Comparison of ENCODE assay signal across 8 mouse cellular contexts in genomic region chr7:127195544-127196295, GRCm38 (mm10). TPM values are rescaled to one million over a fixed set of nuclear protein-coding genes. Genes with fewer than 3 reads are reported as not detected.
DNase-seq lines count a peak whose midpoint lies in the region; ATAC-seq and TF ChIP-seq lines count a peak whose summit lies in the region.

Gene Cd2bp2 (minus strand): TSS chr7:127196050.

- peak within 1 kb of the TSS; percentile 80 for H3K9ac ChIP-seq in embryonic facial prominence, embryonic 13.5 days
- H3K9ac ChIP-seq in limb, embryonic 12.5 days (replicated peaks): peak within 1 kb of the TSS; percentile 69
- peak within 1 kb of the TSS; percentile 69 for H3K9ac ChIP-seq in midbrain, embryonic 15.5 days

- no peaks in the 10 kb centered on the region for H3K27me3 ChIP-seq in embryonic facial prominence, embryonic 13.5 days
- no peaks in the 10 kb centered on the region for H3K27me3 ChIP-seq in kidney, adult 2 months (replicated peaks; ENCODE audit: control insufficient read depth, insufficient read depth, low read length)
- no peaks in the 10 kb centered on the region for H3K27me3 ChIP-seq in limb, embryonic 12.5 days
- H3K27me3 ChIP-seq in midbrain, embryonic 15.5 days (replicated peaks): no peaks in the 10 kb centered on the region
- H3K27me3 ChIP-seq in spleen, adult 2 months (ENCODE audit: control insufficient read depth, insufficient read depth, low read length): no peaks in the 10 kb centered on the region

- peak within 1 kb of the TSS; percentile 93 for H3K27ac ChIP-seq in embryonic facial prominence, embryonic 13.5 days
- peak within 1 kb of the TSS; percentile 49 for H3K27ac ChIP-seq in kidney, adult 2 months (ENCODE audit: insufficient read depth, low read depth, low read length)
- H3K27ac ChIP-seq in limb, embryonic 12.5 days: peak within 1 kb of the TSS; percentile 89
- peak within 1 kb of the TSS; percentile 90 for H3K27ac ChIP-seq in midbrain, embryonic 15.5 days
- H3K27ac ChIP-seq in spleen, adult 2 months (ENCODE audit: insufficient read depth, low read length): peak within 1 kb of the TSS; percentile 79

- H3K4me3 ChIP-seq in embryonic facial prominence, embryonic 13.5 days: peak within 1 kb of the TSS; percentile 74
- H3K4me3 ChIP-seq in kidney, adult 2 months (ENCODE audit: insufficient read depth, low read depth, low read length): peak within 1 kb of the TSS; percentile 69
- H3K4me3 ChIP-seq in limb, embryonic 12.5 days (replicated peaks): peak within 1 kb of the TSS; percentile 56
- H3K4me3 ChIP-seq in midbrain, embryonic 15.5 days: peak within 1 kb of the TSS; percentile 82
- peak within 1 kb of the TSS; percentile 82 for H3K4me3 ChIP-seq in spleen, adult 2 months (ENCODE audit: extremely low read depth, insufficient read depth, insufficient read length)

- under 1% methylated on average over 51 of the region's 51 CpGs for WGBS in embryonic facial prominence, embryonic 13.5 days
- under 1% methylated on average over 51 of the region's 51 CpGs for WGBS in kidney, adult 2 months
- WGBS in limb, embryonic 12.5 days: under 1% methylated on average over 51 of the region's 51 CpGs
- under 1% methylated on average over 51 of the region's 51 CpGs for WGBS in midbrain, embryonic 15.5 days
- WGBS in spleen, adult 2 months: under 1% methylated on average over 51 of the region's 51 CpGs

- TF ChIP-seq CTCF in kidney, adult 2 months (conservative IDR thresholded peaks at IDR 0.05; ENCODE audit: insufficient read depth, insufficient read length, low read depth, low read length): no peak
- no peak for TF ChIP-seq CTCF in spleen, adult 2 months (IDR thresholded peaks at IDR 0.05; ENCODE audit: extremely low read depth, insufficient read depth, insufficient read length, insufficient replicate concordance)

- ATAC-seq in embryonic facial prominence, embryonic 13.5 days (ENCODE audit: insufficient number of reproducible peaks, insufficient read depth, low FRiP score, low TSS enrichment, low read depth): peak; percentile 91
- ATAC-seq in limb, embryonic 12.5 days (ENCODE audit: insufficient number of reproducible peaks, insufficient read depth, low FRiP score, low TSS enrichment, low read depth): peak; percentile 95
- peak; percentile 97 for ATAC-seq in midbrain, embryonic 15.5 days (replicated peaks)

- H3K36me3 ChIP-seq in embryonic facial prominence, embryonic 13.5 days: peaks cover 82% of the 10 kb centered on the region
- H3K36me3 ChIP-seq in kidney, adult 2 months (ENCODE audit: control insufficient read depth, insufficient read depth, low read length): no peaks in the 10 kb centered on the region
- H3K36me3 ChIP-seq in limb, embryonic 12.5 days: peaks cover 78% of the 10 kb centered on the region
- peaks cover 57% of the 10 kb centered on the region for H3K36me3 ChIP-seq in midbrain, embryonic 15.5 days (replicated peaks)
- peaks cover 48% of the 10 kb centered on the region for H3K36me3 ChIP-seq in spleen, adult 2 months (ENCODE audit: control insufficient read depth, insufficient read depth, low read length)

- H3K4me1 ChIP-seq in embryonic facial prominence, embryonic 13.5 days: peaks cover 28% of the 10 kb centered on the region
- peaks cover 12% of the 10 kb centered on the region for H3K4me1 ChIP-seq in kidney, adult 2 months (ENCODE audit: control insufficient read depth, insufficient read depth, low read length)
- H3K4me1 ChIP-seq in limb, embryonic 12.5 days (replicated peaks): peaks cover 20% of the 10 kb centered on the region
- H3K4me1 ChIP-seq in midbrain, embryonic 15.5 days: peaks cover 25% of the 10 kb centered on the region
- peaks cover 9% of the 10 kb centered on the region; the same call in 1 of the 2 replicates for H3K4me1 ChIP-seq in spleen, adult 2 months (ENCODE audit: control insufficient read depth, insufficient read depth, insufficient read length)

- no peak for TF ChIP-seq POLR2A in kidney, adult 2 months (IDR thresholded peaks at IDR 0.05; ENCODE audit: low read depth, low read length)
- TF ChIP-seq POLR2A in spleen, adult 2 months (IDR thresholded peaks at IDR 0.05; ENCODE audit: low read depth, low read length): peak; percentile 10; the same call in 1 of the 2 replicates

- H3K9me3 ChIP-seq in embryonic facial prominence, embryonic 13.5 days: no peaks in the 10 kb centered on the region
- no peaks in the 10 kb centered on the region for H3K9me3 ChIP-seq in limb, embryonic 12.5 days
- no peaks in the 10 kb centered on the region for H3K9me3 ChIP-seq in midbrain, embryonic 15.5 days

- peak; percentile 90 for DNase-seq in 3134 (ENCODE audit: extremely low read depth, insufficient read length, low spot score)
- peak; percentile 95 to 96 for DNase-seq in adrenal gland, postnatal 36 days
- DNase-seq in heart, adult 18-20 months: peak; percentile 97 to 98
- DNase-seq in kidney, adult 2 months: peak; percentile 99
- DNase-seq in spleen, adult 2 months (ENCODE audit: low read depth in 1 of 2, low spot score in 2 of 2): peak; percentile 93 to 96

- peak within 1 kb of the TSS; percentile 84 for H3K4me2 ChIP-seq in embryonic facial prominence, embryonic 13.5 days
- peak within 1 kb of the TSS; percentile 74 for H3K4me2 ChIP-seq in limb, embryonic 12.5 days
- peak within 1 kb of the TSS; percentile 78 for H3K4me2 ChIP-seq in midbrain, embryonic 15.5 days

RNA-seq across cellular contexts. Expression of gene Cd2bp2, which starts in this region (rescaled TPM):
- total RNA-seq in adrenal gland, postnatal 36 days (2021): 10 to 100 TPM; 59.3 to 61.0 TPM
- 68.3 and 73.3 TPM in 2 replicates for polyA plus RNA-seq in embryonic facial prominence, embryonic 13.5 days (2015; fragmentation: Nextera tagmentation; extraction: Ambion mirVana)
- 10 to 100 TPM; 35.1 to 36.9 TPM for total RNA-seq in heart, adult 18-20 months (2021)
- 26.9 and 33.6 TPM in 2 replicates for polyA plus RNA-seq in kidney, adult 2 months (2012; rRNA removed)
- 86.5 and 91.8 TPM in 2 replicates for polyA plus RNA-seq in limb, embryonic 12.5 days (2016; fragmentation: Nextera tagmentation; extraction: Ambion mirVana)
- 82.1 and 82.6 TPM in 2 replicates for polyA plus RNA-seq in midbrain, embryonic 15.5 days (2015; fragmentation: Nextera tagmentation; extraction: Ambion mirVana)
- 22.7 and 26.4 TPM in 2 replicates for polyA plus RNA-seq in spleen, adult 2 months (2012; rRNA removed)

Comparison
In these comparisons a context has a peak if more than half of its experiments do, and no peak if none do; other contexts are left out.
1. Peak in every context shown above with its lines: DNase-seq, ATAC-seq, H3K4me3 ChIP-seq and H3K27ac ChIP-seq.